Mouse (Mus musculus): Measurements from ENCODE around the gene Wdr81. TPM values are rescaled to one million over a fixed set of nuclear protein-coding genes. Genes with fewer than 3 reads are reported as not detected.
A peak's percentile ranks its signal among the peaks of the same experiment; 100 is the strongest.

Gene Wdr81
- polyA plus RNA-seq (2015; fragmentation: Nextera tagmentation; extraction: Ambion mirVana) = 5.8 and 5.9 TPM in 2 replicates

- peaks cover 18% of the 10 kb centered on the region for H3K4me1 ChIP-seq
- H3K9me3 ChIP-seq = no peaks in the 10 kb centered on the region
- peak; percentile 94 for ATAC-seq (ENCODE audit: low FRiP score, low read depth)
- peak within 1 kb of the TSS; percentile 70 for H3K4me3 ChIP-seq
- peak within 1 kb of the TSS; percentile 100 for H3K4me2 ChIP-seq (replicated peaks)
- H3K27ac ChIP-seq = peak within 1 kb of the TSS; percentile 48; the same call in 1 of the 2 replicates
- 0 out of 2 replicates have a peak, but pooled peaks cover 3% of the 10 kb centered on the region for H3K27me3 ChIP-seq
- H3K9ac ChIP-seq = peak within 1 kb of the TSS; percentile 77
- peaks cover 16% of the 10 kb centered on the region for H3K36me3 ChIP-seq
- 2% methylated on average over 56 of the region's 56 CpGs for WGBS
These were observed at the start of gene Wdr81 for GRCm38 (mm10) chr11:75453991-75454930. Gene Wdr81 (minus strand): TSS chr11:75454717.

GRCm38 (mm10) chr11:75498126-75498525 is 43.6 kb upstream of the Wdr81 start:
- H3K27me3 ChIP-seq = no peaks in the 10 kb centered on the region

GRCm38 (mm10) chr11:75494296-75495049 is 40.0 kb upstream of the Wdr81 start:
- WGBS = 93% methylated on average over 10 of the region's 10 CpGs
- no peak overlapping the region for H3K27ac ChIP-seq
- no peak overlapping the region for H3K4me3 ChIP-seq
- H3K4me2 ChIP-seq (replicated peaks) = no peak overlapping the region
- peaks cover 100% of the 10 kb centered on the region for H3K36me3 ChIP-seq
- H3K27me3 ChIP-seq = no peaks in the 10 kb centered on the region
- no peak for ATAC-seq (ENCODE audit: low FRiP score, low read depth)
- no peaks in the 10 kb centered on the region for H3K4me1 ChIP-seq
- H3K9me3 ChIP-seq = no peaks in the 10 kb centered on the region
- no peak overlapping the region for H3K9ac ChIP-seq

More at GRCm38 (mm10) chr11:75498126-75498525, 43.6 kb upstream of the Wdr81 start:
- Histone ChIP-seq H3K9ac (no peak overlapping the region), H3K27ac (no peak overlapping the region), H3K4me1 (no peaks in the 10 kb centered on the region), H3K4me3 (no peak overlapping the region), H3K4me2 (replicated peaks) (no peak overlapping the region), H3K36me3 (peaks cover 100% of the 10 kb centered on the region), H3K9me3 (no peaks in the 10 kb centered on the region)
- WGBS = 91% methylated on average over 1 of the region's 1 CpGs
- no peak for ATAC-seq (ENCODE audit: low FRiP score, low read depth)

- peaks cover 6% of the 10 kb centered on the region; the same call in 1 of the 2 replicates for H3K27me3 ChIP-seq
- H3K27ac ChIP-seq = 0 out of 2 replicates have a peak overlapping the region, but pooled peaks have one; percentile 78
- WGBS = 34% methylated on average over 6 of the region's 6 CpGs
- peak overlapping the region; percentile 99 for H3K4me3 ChIP-seq
- H3K9ac ChIP-seq = peak overlapping the region; percentile 98
- H3K4me1 ChIP-seq = peaks cover 19% of the 10 kb centered on the region
- H3K4me2 ChIP-seq (replicated peaks) = peak overlapping the region; percentile 94
- H3K36me3 ChIP-seq = peaks cover 45% of the 10 kb centered on the region
- ATAC-seq (ENCODE audit: low FRiP score, low read depth) = no peak
- no peaks in the 10 kb centered on the region for H3K9me3 ChIP-seq
These were observed 33.0 kb upstream of the Wdr81 start for GRCm38 (mm10) chr11:75487496-75487895.

DNA sequence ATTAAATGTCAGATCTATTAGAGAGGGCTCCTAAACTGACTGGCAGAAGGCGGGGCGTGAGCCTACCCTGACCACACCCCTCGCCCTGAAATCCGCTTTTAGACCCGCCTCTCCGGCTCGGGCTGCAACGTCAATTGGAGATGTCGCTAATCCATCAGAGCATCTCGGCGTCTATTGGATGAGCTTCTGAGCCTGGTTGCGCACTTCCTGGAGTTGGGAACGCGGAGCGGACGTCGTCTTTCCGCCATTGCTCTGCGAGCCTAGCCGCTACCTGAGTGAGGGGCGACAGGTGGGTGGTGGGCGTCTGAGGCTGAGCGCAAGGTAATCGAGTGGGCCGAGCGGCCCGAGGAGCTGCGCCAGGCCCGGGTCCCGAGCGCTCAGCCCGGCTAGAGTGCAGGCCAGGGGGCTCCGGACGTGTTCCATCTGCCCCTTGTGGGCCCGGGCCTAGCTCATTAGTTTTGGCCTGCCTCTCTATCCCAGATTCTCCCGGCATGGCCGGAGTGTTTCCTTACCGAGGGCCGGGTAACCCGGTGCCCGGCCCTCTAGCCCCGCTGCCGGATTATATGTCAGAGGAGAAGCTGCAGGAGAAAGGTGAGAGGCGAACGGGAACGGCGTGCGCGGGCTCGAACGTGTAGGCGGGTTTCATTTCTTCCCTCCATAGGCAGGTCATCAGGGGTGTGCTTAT is 32.2 kb upstream of the Wdr81 start, which contains the start of gene Prpf8:
Gene Prpf8, plus strand, starts transcription at position 216 of the 685 bp plus-strand sequence.
- Histone ChIP-seq H3K9me3 (no peaks in the 10 kb centered on the region), H3K4me1 (peaks cover 19% of the 10 kb centered on the region), H3K36me3 (peaks cover 37% of the 10 kb centered on the region), H3K4me2 (replicated peaks) (peak within 1 kb of the TSS; percentile 94), H3K4me3 (peak within 1 kb of the TSS; percentile 99), H3K9ac (peak within 1 kb of the TSS; percentile 98), H3K27ac (peak within 1 kb of the TSS; percentile 78; the same call in 1 of the 2 replicates), H3K27me3 (peaks cover 6% of the 10 kb centered on the region; the same call in 1 of the 2 replicates)
- peak; percentile 100 for ATAC-seq (ENCODE audit: low FRiP score, low read depth)
- under 1% methylated on average over 52 of the region's 52 CpGs for WGBS

GRCm38 (mm10) chr11:75486192-75486591 is 31.7 kb upstream of the Wdr81 start:
- Histone ChIP-seq H3K9me3 (no peaks in the 10 kb centered on the region), H3K36me3 (peaks cover 32% of the 10 kb centered on the region), H3K4me2 (replicated peaks) (peak overlapping the region; percentile 44), H3K4me1 (peaks cover 19% of the 10 kb centered on the region), H3K9ac (no peak overlapping the region), H3K27ac (no peak overlapping the region), H3K4me3 (peak overlapping the region; percentile 99), H3K27me3 (peaks cover 6% of the 10 kb centered on the region; the same call in 1 of the 2 replicates)
- WGBS = 24% methylated on average over 3 of the region's 3 CpGs
- 0 out of 2 replicates have a peak, but pooled peaks have one; percentile 9 for ATAC-seq (ENCODE audit: low FRiP score, low read depth)

DNA sequence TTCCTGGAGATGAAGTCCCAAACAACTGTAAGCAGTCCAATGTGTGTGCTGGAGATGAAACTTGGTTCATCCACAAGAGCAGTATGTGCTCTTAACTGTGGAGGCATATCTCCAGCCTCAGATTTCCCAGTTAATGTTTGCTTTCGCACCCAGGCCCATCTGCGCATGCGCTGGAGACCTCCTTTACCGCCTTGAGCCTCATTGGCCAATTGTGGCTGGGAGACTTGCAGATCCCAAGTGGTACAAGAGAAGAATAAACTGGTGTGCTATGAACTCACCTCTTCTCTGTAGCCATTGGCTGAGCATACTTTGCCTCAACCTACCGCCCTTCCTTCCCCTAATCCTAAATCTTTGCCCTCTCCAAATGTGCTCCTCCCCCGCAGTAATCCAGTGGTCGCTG is 18.9 kb upstream of the Wdr81 start:
- H3K27me3 ChIP-seq = peaks cover 2% of the 10 kb centered on the region; the same call in 1 of the 2 replicates
- no peak for ATAC-seq (ENCODE audit: low FRiP score, low read depth)
- no peak overlapping the region for H3K4me3 ChIP-seq
- no peak overlapping the region for H3K4me2 ChIP-seq (replicated peaks)
- H3K36me3 ChIP-seq = no peaks in the 10 kb centered on the region
- H3K27ac ChIP-seq = no peak overlapping the region
- H3K9ac ChIP-seq = no peak overlapping the region
- H3K4me1 ChIP-seq = peaks cover 6% of the 10 kb centered on the region
- no peaks in the 10 kb centered on the region for H3K9me3 ChIP-seq
- 72% methylated on average over 7 of the region's 7 CpGs for WGBS

- Histone ChIP-seq H3K4me3 (no peak overlapping the region), H3K9ac (no peak overlapping the region), H3K36me3 (no peaks in the 10 kb centered on the region), H3K4me1 (peaks cover 12% of the 10 kb centered on the region), H3K4me2 (replicated peaks) (no peak overlapping the region), H3K9me3 (no peaks in the 10 kb centered on the region), H3K27ac (no peak overlapping the region), H3K27me3 (peaks cover 2% of the 10 kb centered on the region; the same call in 1 of the 2 replicates)
- ATAC-seq (ENCODE audit: low FRiP score, low read depth) = no peak
- WGBS = 85% methylated on average over 11 of the region's 11 CpGs
These were observed 18.1 kb upstream of the Wdr81 start for GRCm38 (mm10) chr11:75472469-75473081.

GRCm38 (mm10) chr11:75470675-75471074 is 16.2 kb upstream of the Wdr81 start:
- peaks cover 2% of the 10 kb centered on the region; the same call in 1 of the 2 replicates for H3K27me3 ChIP-seq
- no peak overlapping the region for H3K4me2 ChIP-seq (replicated peaks)
- no peak overlapping the region for H3K4me3 ChIP-seq
- no peak overlapping the region for H3K9ac ChIP-seq
- no peak overlapping the region for H3K27ac ChIP-seq
- ATAC-seq (ENCODE audit: low FRiP score, low read depth) = no peak
- 87% methylated on average over 3 of the region's 3 CpGs for whole genome bisulfite sequencing
- H3K4me1 ChIP-seq = peaks cover 12% of the 10 kb centered on the region
- H3K36me3 ChIP-seq = peaks cover 2% of the 10 kb centered on the region; the same call in 1 of the 2 replicates
- H3K9me3 ChIP-seq = peaks cover 4% of the 10 kb centered on the region; the same call in 1 of the 2 replicates

DNA sequence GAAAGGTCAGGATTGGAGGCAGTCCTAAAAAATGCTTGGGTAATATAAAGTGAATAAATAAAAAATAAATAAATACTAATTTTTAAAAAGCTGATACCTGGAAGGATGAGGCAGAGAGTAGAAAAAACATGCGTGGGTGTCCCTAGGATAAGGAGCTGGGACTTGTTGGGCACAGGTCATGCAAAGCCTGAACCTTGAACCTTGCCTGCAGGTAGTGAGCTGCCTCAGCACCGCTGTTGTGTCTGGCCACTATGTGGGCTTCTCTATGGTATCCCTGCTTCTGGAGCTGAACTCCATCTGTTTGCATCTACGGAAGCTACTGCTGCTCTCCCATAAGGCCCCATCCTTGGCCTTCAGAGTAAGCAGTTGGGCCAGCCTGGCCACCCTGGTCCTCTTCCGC is 14.7 kb upstream of the Wdr81 start:
- Histone ChIP-seq H3K4me2 (replicated peaks) (no peak overlapping the region), H3K4me3 (no peak overlapping the region), H3K4me1 (peaks cover 12% of the 10 kb centered on the region), H3K27me3 (peaks cover 2% of the 10 kb centered on the region; the same call in 1 of the 2 replicates), H3K36me3 (peaks cover 14% of the 10 kb centered on the region), H3K9me3 (peaks cover 4% of the 10 kb centered on the region; the same call in 1 of the 2 replicates), H3K9ac (no peak overlapping the region), H3K27ac (no peak overlapping the region; the same call in 1 of the 2 replicates)
- WGBS = 88% methylated on average over 4 of the region's 4 CpGs
- ATAC-seq (ENCODE audit: low FRiP score, low read depth) = no peak

GRCm38 (mm10) chr11:75468410-75468809 is 13.9 kb upstream of the Wdr81 start:
- Histone ChIP-seq H3K27ac (no peak overlapping the region), H3K36me3 (peaks cover 14% of the 10 kb centered on the region), H3K9ac (peak overlapping the region; percentile 75), H3K27me3 (peaks cover 2% of the 10 kb centered on the region; the same call in 1 of the 2 replicates), H3K4me3 (peak overlapping the region; percentile 48), H3K4me2 (replicated peaks) (peak overlapping the region; percentile 83), H3K9me3 (peaks cover 4% of the 10 kb centered on the region; the same call in 1 of the 2 replicates), H3K4me1 (peaks cover 17% of the 10 kb centered on the region)
- WGBS = 67% methylated on average over 7 of the region's 7 CpGs
- no peak for ATAC-seq (ENCODE audit: low FRiP score, low read depth)
